Mouse (Mus musculus): ENCODE data around the gene Htra3.

- TF ChIP-seq CTCF (IDR thresholded peaks at IDR 0.05; ENCODE audit: low read depth) (peak; percentile 62), EP300 (IDR thresholded peaks at IDR 0.05; ENCODE audit: low read depth) (no peak)
These were observed 1.4 kb upstream of the Htra3 start for GRCm38 (mm10) chr5:35680958-35681357.

All from liver, postnatal 0 days (tissue).